24 mouse cellular contexts compared by ENCODE assay signal in genomic region chr6:128679574-128679973, GRCm38 (mm10). TPM values are rescaled to one million over a fixed set of nuclear protein-coding genes. Genes with fewer than 3 reads are reported as not detected.
"Had no signal": no experiment of that assay in that cellular context is flagged by ENCODE, and none has a peak within 500 bp of the region (broad histone marks: within the 10 kb centered on the region; RNA-seq: fewer than 3 reads in every experiment).

No protein-coding gene starts in this region.

- H3K27ac ChIP-seq: heart, embryonic 10.5 days; heart, embryonic 13.5 days; heart, embryonic 15.5 days; hindbrain, embryonic 10.5 days; hindbrain, embryonic 12.5 days; hindbrain, embryonic 13.5 days; hindbrain, embryonic 14.5 days; hindbrain, embryonic 15.5 days; hindbrain, postnatal 0 days; kidney, embryonic 15.5 days; kidney, postnatal 0 days; layer of hippocampus, adult 2 months; left cerebral cortex, adult 2 months had no signal

- H3K36me3 ChIP-seq: heart, embryonic 10.5 days; heart, embryonic 12.5 days; heart, embryonic 13.5 days; heart, embryonic 15.5 days; hindbrain, embryonic 10.5 days; hindbrain, embryonic 12.5 days; hindbrain, embryonic 13.5 days; hindbrain, embryonic 15.5 days; kidney, embryonic 15.5 days had no signal

- H3K4me2 ChIP-seq: heart, embryonic 11.5 days; heart, embryonic 12.5 days; heart, embryonic 13.5 days; heart, embryonic 15.5 days; hindbrain, embryonic 12.5 days; hindbrain, embryonic 13.5 days; hindbrain, embryonic 14.5 days; hindbrain, embryonic 15.5 days; kidney, embryonic 15.5 days had no signal

- H3K4me3 ChIP-seq: heart, embryonic 10.5 days; heart, embryonic 12.5 days; heart, embryonic 13.5 days; heart, embryonic 15.5 days; hindbrain, embryonic 10.5 days; hindbrain, embryonic 12.5 days; hindbrain, embryonic 13.5 days; hindbrain, embryonic 15.5 days; kidney, embryonic 15.5 days; layer of hippocampus, adult 2 months; left cerebral cortex, adult 2 months had no signal

- H3K9me3 ChIP-seq: heart, embryonic 10.5 days; heart, embryonic 12.5 days; heart, embryonic 13.5 days; heart, embryonic 15.5 days; hindbrain, embryonic 10.5 days; hindbrain, embryonic 12.5 days; hindbrain, embryonic 13.5 days; hindbrain, embryonic 15.5 days; kidney, embryonic 15.5 days had no signal

- H3K27me3 ChIP-seq: heart, embryonic 12.5 days; heart, embryonic 13.5 days; heart, embryonic 15.5 days; hindbrain, embryonic 12.5 days; hindbrain, embryonic 13.5 days; hindbrain, embryonic 15.5 days; kidney, embryonic 15.5 days had no signal

- H3K9ac ChIP-seq: heart, embryonic 12.5 days; heart, embryonic 13.5 days; heart, embryonic 15.5 days; hindbrain, embryonic 12.5 days; hindbrain, embryonic 13.5 days; hindbrain, embryonic 14.5 days; hindbrain, embryonic 15.5 days; kidney, embryonic 15.5 days had no signal

- H3K4me1 ChIP-seq: heart, embryonic 10.5 days; heart, embryonic 12.5 days; heart, embryonic 13.5 days; heart, embryonic 15.5 days; hindbrain, embryonic 10.5 days; hindbrain, embryonic 12.5 days; hindbrain, embryonic 13.5 days; hindbrain, embryonic 15.5 days; kidney, embryonic 15.5 days had no signal

- ATAC-seq: hindbrain, embryonic 16.5 days; hindbrain, postnatal 0 days; inflammation-experienced regulatory T-cells, adult 6 months had no signal

RNA-seq across cellular contexts. Expression of gene Clec2h, which starts 17.4 kb away (rescaled TPM):
- polyA plus RNA-seq: heart, embryonic 10.5 days; heart, embryonic 11.5 days; heart, embryonic 13.5 days; heart, embryonic 14.5 days; heart, embryonic 15.5 days; heart, postnatal 0 days; hindbrain, embryonic 10.5 days; hindbrain, embryonic 11.5 days; hindbrain, embryonic 12.5 days; hindbrain, embryonic 13.5 days; hindbrain, embryonic 14.5 days; hindbrain, embryonic 15.5 days; hindbrain, embryonic 16.5 days; hindbrain, postnatal 0 days; inflammation-experienced regulatory T-cells, adult 6 months; kidney, embryonic 14.5 days; kidney, embryonic 15.5 days had no signal

RNA-seq across cellular contexts. Expression of gene Klrb1, which starts 43.3 kb away (rescaled TPM):
- polyA plus RNA-seq: heart, embryonic 10.5 days; heart, embryonic 11.5 days; heart, embryonic 12.5 days; heart, embryonic 13.5 days; heart, embryonic 14.5 days; heart, embryonic 15.5 days; heart, embryonic 16.5 days; heart, postnatal 0 days; hindbrain, embryonic 10.5 days; hindbrain, embryonic 11.5 days; hindbrain, embryonic 12.5 days; inflammation-experienced regulatory T-cells, adult 6 months; intestine, embryonic 14.5 days; kidney, adult 2 months; kidney, embryonic 14.5 days; kidney, embryonic 15.5 days; kidney, postnatal 0 days had no signal

RNA-seq across cellular contexts. Expression of gene Klrb1a, which starts 56.2 kb away (rescaled TPM):
- polyA plus RNA-seq: heart, embryonic 10.5 days; heart, embryonic 11.5 days; heart, embryonic 12.5 days; heart, embryonic 13.5 days; heart, embryonic 14.5 days; heart, embryonic 15.5 days; heart, postnatal 0 days; hindbrain, embryonic 10.5 days; hindbrain, embryonic 11.5 days; hindbrain, embryonic 12.5 days; hindbrain, embryonic 13.5 days; hindbrain, embryonic 14.5 days; hindbrain, embryonic 15.5 days; hindbrain, embryonic 16.5 days; hindbrain, postnatal 0 days; intestine, embryonic 14.5 days; kidney, embryonic 14.5 days; kidney, embryonic 15.5 days had no signal
